Mouse (Mus musculus) stomach, postnatal 0 days (tissue): Measurements from ENCODE around the gene Gm20379. TPM values are rescaled to one million over a fixed set of nuclear protein-coding genes. Genes with fewer than 3 reads are reported as not detected.

Experiments used
- ATAC-seq: fragments of 200-750 bp; cut with Nextera tagmentation; 2 replicates; pipeline ENCODE4 v1.8.0; 2017; ENCODE audit not compliant: low FRiP score, low TSS enrichment
- DNase-seq: peaks from one replicate; pipeline ENCODE4 v3.0.0-alpha.2; 2016; ENCODE audit warnings: low spot score
- H3K27ac ChIP-seq: fragments of 300-500 bp; sonication (generic); replicated peaks from 2 replicates; pipeline ENCODE4 v1.5.1; 2014; ENCODE audit warnings: mild to moderate bottlenecking, control low read depth
- H3K27me3 ChIP-seq: fragments of 300-500 bp; sonication (generic); 2 replicates; pipeline ENCODE4 v1.6.1; 2014; ENCODE audit warnings: low read length; ENCODE audit not compliant: control insufficient read depth, insufficient read depth
- H3K36me3 ChIP-seq: fragments of 300-500 bp; sonication (generic); 2 replicates; pipeline ENCODE4 v1.6.1; 2014; ENCODE audit warnings: low read length, mixed read lengths; ENCODE audit not compliant: control insufficient read depth, insufficient read depth
- H3K4me1 ChIP-seq: fragments of 300-500 bp; sonication (generic); replicated peaks from 2 replicates; pipeline ENCODE4 v1.6.1; 2014; ENCODE audit warnings: antibody characterized with exemption; ENCODE audit not compliant: control insufficient read depth, insufficient read depth
- H3K4me2 ChIP-seq: fragments of 300-500 bp; sonication (generic); replicated peaks from 2 replicates; pipeline ENCODE4 v1.6.1; 2014; ENCODE audit warnings: low read depth, mild to moderate bottlenecking, control low read depth, moderate library complexity
- H3K4me3 ChIP-seq: fragments of 300-500 bp; sonication (generic); 2 replicates; pipeline ENCODE4 v1.5.1; 2014; ENCODE audit warnings: low read depth, low read length, control low read depth
- H3K9ac ChIP-seq: fragments of 300-500 bp; sonication (generic); 2 replicates; pipeline ENCODE4 v1.6.1; 2014; ENCODE audit warnings: mild to moderate bottlenecking, low read length, control low read depth, mixed read lengths
- H3K9me3 ChIP-seq: fragments of 300-500 bp; sonication (generic); 2 replicates; pipeline ENCODE4 v1.6.1; 2016; ENCODE audit warnings: low read length; ENCODE audit not compliant: control insufficient read depth
- CTCF ChIP-seq: IDR thresholded peaks from 2 replicates; pipeline ENCODE4 v1.5.1; 2016; ENCODE audit warnings: antibody characterized with exemption, low read depth, mild to moderate bottlenecking, moderate library complexity
- EP300 ChIP-seq: optimal IDR thresholded peaks from 2 replicates; pipeline ENCODE3; 2016; ENCODE audit warnings: antibody characterized with exemption
- whole genome bisulfite sequencing: fragments of 180-500 bp; shearing (Covaris S2); extraction: QIAGEN DNeasy Blood & Tissue Kit; methylation state at CpG from one replicate; pipeline ENCODE4 v1.1.7; 2014; 5-methylcytosine and 5-hydroxymethylcytosine counted together
- polyA plus RNA-seq: library from polyadenylated mRNA; unstranded; fragments of >200 nt; fragmentation: Nextera tagmentation; extraction: Ambion mirVana; gene quantifications from 2 replicates; pipeline ENCODE4 v1.2.1, GENCODE M21; 2015

The Gm20379 gene
- polyA plus RNA-seq, 1 experiment from 2014 or later, result 0.51 TPM

DNA sequence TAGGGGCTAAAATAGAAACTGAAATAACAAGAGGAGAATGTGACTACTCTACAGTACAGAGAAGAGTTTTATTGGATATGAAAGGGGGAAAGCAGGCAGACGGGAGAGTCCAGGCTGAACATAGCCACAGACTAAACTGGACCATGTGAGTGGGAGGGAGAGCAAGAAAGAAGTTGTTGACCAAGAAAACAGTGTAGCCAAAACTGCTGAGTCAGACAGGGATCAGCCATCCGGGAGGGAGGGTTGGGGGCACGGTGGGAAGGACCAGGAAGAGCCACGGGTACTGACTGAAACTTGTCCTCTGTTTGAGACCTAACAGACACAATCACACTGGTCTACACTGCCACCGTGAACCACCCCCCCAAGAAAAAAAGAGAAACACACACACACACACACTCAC is 20.2 kb downstream of the Gm20379 start:
- Histone ChIP-seq H3K36me3 (no peaks in the 10 kb centered on the region), H3K9me3 (no peaks in the 10 kb centered on the region), H3K27ac (no peak overlapping the region), H3K9ac (no peak overlapping the region), H3K27me3 (no peaks in the 10 kb centered on the region), H3K4me2 (no peak overlapping the region), H3K4me1 (no peaks in the 10 kb centered on the region), H3K4me3 (no peak overlapping the region)
- no peak for TF ChIP-seq EP300
- no peak for TF ChIP-seq CTCF
- ATAC-seq (no peak), DNase-seq (no peak)
- WGBS, result 68% methylated on average over 5 of the region's 5 CpGs

DNA sequence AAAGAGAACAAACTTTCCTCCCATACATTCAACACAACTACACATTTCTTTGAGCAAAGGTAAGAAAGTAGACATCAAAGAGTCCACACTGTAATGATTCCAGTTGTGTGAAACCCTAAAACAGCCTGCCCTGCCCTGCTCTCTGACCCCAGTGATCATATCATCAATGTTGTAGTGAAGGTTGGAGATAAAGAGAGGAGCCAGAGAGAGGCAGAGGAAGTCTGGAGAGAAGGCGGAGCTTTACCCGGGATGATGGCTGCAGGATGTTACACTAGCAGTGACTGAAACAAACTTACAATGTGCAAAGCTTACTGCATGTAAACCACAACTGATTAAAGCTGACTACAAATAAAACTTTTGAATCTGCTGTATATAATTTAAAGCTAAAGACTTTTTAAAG is 22.2 kb downstream of the Gm20379 start:
- H3K27ac ChIP-seq, result no peak overlapping the region
- no peaks in the 10 kb centered on the region for H3K36me3 ChIP-seq
- DNase-seq (no peak), ATAC-seq (no peak)
- no peak for TF ChIP-seq CTCF
- no peak for TF ChIP-seq EP300
- 84% methylated on average over 2 of the region's 2 CpGs for WGBS
- no peak overlapping the region for H3K4me3 ChIP-seq
- H3K9ac ChIP-seq, result no peak overlapping the region
- H3K4me2 ChIP-seq, result no peak overlapping the region
- no peaks in the 10 kb centered on the region for H3K9me3 ChIP-seq
- H3K4me1 ChIP-seq, result no peaks in the 10 kb centered on the region
- no peaks in the 10 kb centered on the region for H3K27me3 ChIP-seq

DNA sequence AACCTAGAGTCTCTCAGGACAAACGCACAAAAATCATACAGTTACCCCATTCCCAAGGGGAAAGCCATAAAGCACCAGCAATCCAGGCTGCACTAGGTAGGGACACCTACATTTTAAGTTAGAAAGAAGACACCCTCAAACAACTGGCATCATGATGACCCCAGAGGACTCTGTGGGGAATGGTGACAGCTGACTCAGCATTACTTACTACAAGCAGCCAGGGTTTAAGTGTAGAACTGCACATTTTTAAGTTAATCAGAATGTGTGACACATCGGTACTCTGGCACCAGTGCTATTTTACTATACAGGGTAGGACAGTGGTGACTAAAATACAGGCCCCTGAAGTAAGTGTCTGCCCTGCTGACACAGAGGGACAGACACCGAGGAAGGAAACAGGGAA is 24.8 kb downstream of the Gm20379 start:
- no peak for ATAC-seq
- no peak overlapping the region for H3K4me3 ChIP-seq
- no peak for TF ChIP-seq EP300
- no peak for TF ChIP-seq CTCF
- no peak overlapping the region for H3K27ac ChIP-seq
- no peak overlapping the region for H3K4me2 ChIP-seq
- 0 out of 2 replicates have a peak, but pooled peaks cover 3% of the 10 kb centered on the region for H3K36me3 ChIP-seq
- H3K9ac ChIP-seq, result no peak overlapping the region
- H3K4me1 ChIP-seq, result no peaks in the 10 kb centered on the region
- H3K9me3 ChIP-seq, result no peaks in the 10 kb centered on the region
- 91% methylated on average over 3 of the region's 3 CpGs for WGBS
- no peaks in the 10 kb centered on the region for H3K27me3 ChIP-seq
- no peak for DNase-seq

DNA sequence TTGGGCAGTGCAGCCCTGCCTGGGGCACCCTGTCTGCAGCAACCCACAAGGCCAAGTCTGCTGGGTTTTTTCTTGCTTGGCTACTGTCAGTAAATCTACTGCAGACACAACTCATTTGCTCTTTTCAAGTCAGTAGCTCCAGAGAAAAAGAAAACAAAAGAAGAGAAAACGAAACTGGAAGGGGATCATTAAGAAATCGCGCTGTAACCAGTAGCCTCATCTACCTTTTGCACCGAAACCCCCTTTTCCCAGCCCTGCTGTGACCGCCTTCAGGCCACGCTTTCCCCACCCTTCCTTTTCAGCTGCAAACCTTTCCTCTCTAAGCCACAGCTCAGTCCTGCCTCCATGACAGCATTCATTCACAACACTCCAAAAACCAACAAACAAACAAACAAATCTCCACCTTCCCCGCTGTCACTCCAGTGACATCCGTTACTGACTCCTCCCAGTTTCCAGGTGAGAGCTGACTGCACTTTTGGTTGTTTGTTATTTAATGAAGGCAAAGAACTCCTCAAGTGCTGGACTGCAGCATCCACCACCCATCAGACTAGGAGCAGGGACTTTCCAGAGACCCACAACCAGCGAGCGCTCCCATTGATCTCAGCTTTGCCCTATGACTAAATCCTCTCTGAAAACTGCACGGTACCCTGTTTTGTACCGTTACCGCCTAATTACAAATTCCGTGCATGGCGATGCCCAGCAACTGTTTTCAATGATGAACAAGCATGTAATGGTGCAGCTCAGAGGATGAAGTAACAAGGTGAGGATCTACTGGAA is 26.5 kb downstream of the Gm20379 start:
- Histone ChIP-seq H3K27me3 (no peaks in the 10 kb centered on the region), H3K4me1 (no peaks in the 10 kb centered on the region), H3K4me2 (no peak overlapping the region), H3K27ac (no peak overlapping the region), H3K36me3 (0 out of 2 replicates have a peak, but pooled peaks cover 3% of the 10 kb centered on the region), H3K4me3 (no peak overlapping the region), H3K9ac (no peak overlapping the region), H3K9me3 (no peaks in the 10 kb centered on the region)
- DNase-seq (no peak), ATAC-seq (no peak)
- WGBS, result 85% methylated on average over 15 of the region's 15 CpGs
- TF ChIP-seq CTCF (no peak), EP300 (no peak)

DNA sequence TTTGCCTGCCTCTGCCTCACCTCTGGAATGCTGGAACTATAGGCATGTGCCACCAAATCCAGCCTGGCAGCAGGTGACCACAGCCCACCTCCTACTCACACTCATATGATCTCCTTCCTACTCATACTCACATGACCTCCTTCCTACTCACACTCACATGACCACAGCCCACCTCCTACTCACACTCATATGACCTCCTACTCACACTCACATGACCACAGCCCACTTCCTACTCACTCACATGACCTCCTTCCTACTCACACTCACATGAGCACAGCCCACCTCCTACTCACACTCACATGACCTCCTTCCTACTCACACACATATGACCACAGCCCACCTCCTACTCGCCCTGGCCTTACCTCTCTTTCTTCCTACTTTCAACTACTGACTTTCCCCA is 31.1 kb downstream of the Gm20379 start:
- DNase-seq, result no peak
- H3K27ac ChIP-seq, result no peak overlapping the region
- no peaks in the 10 kb centered on the region for H3K9me3 ChIP-seq
- no peak overlapping the region for H3K9ac ChIP-seq
- no peaks in the 10 kb centered on the region for H3K4me1 ChIP-seq
- H3K27me3 ChIP-seq, result no peaks in the 10 kb centered on the region
- ATAC-seq, result no peak
- H3K4me3 ChIP-seq, result no peak overlapping the region
- H3K4me2 ChIP-seq, result no peak overlapping the region
- peaks cover 3% of the 10 kb centered on the region; the same call in 1 of the 2 replicates for H3K36me3 ChIP-seq
- TF ChIP-seq CTCF, result no peak
- no peak for TF ChIP-seq EP300
- WGBS, result 86% methylated on average over 1 of the region's 1 CpGs

DNA sequence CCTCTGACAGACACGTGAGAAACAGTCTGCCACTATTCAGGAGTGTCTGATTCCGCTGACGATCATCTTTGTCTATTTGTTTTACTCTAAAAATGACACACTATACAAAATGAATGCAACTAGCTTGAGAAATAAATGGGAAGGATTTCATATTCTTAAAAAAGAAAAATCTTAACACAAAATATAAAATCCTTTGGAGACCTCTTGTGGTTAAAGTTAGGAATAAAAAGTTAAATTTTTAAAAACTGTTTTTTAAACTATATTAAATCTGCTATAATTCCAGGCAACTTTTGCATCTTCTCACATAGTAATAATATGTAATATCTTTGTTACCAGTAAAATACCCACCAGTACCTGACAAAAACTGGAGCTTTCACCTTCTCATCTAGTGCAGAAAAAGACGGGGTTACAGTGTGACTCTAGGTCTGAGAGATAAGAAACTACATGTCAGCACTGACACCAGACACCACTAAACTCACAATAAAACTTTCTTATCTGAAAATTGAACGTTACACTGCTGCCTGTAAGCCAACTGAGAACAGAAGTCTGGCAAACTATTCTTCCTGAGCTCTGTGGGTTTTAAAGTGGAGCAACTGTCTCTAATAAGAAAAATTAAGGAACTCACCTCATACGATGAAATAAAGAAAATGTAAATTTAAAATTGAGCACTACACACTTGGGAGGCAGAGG is 32.1 kb downstream of the Gm20379 start:
- ATAC-seq, result no peak
- no peak for TF ChIP-seq EP300
- peak; percentile 27; the same call in 1 of the 2 replicates for TF ChIP-seq CTCF

More for the DNA sequence above, 32.1 kb downstream of the Gm20379 start:
- no peak overlapping the region for H3K9ac ChIP-seq
- no peak for DNase-seq
- H3K36me3 ChIP-seq, result peaks cover 3% of the 10 kb centered on the region; the same call in 1 of the 2 replicates
- 75% methylated on average over 6 of the region's 6 CpGs for WGBS
- no peaks in the 10 kb centered on the region for H3K9me3 ChIP-seq
- no peak overlapping the region for H3K4me3 ChIP-seq
- H3K27me3 ChIP-seq, result no peaks in the 10 kb centered on the region
- no peak overlapping the region for H3K27ac ChIP-seq
- H3K4me1 ChIP-seq, result no peaks in the 10 kb centered on the region
- H3K4me2 ChIP-seq, result no peak overlapping the region
